Mouse (Mus musculus) heart, embryonic 14.5 days (tissue): ENCODE results near the gene Rap2b. TPM values are rescaled to one million over a fixed set of nuclear protein-coding genes. Genes with fewer than 3 reads are reported as not detected.

ENCODE experiments used
- ATAC-seq: fragments of 200-750 bp; cut with Nextera tagmentation; 2 replicates; pipeline ENCODE4 v1.8.0; 2017; ENCODE audit warnings: low read depth, moderate TSS enrichment; ENCODE audit not compliant: insufficient number of reproducible peaks, insufficient read depth, low FRiP score
- H3K27ac ChIP-seq, 2 experiments: fragments of 200-500 bp in 1 of 2; fragments of 300-500 bp in 1 of 2; sonication (generic) in 1 of 2; replicated peaks in 1 of 2; 2 replicates each; pipeline ENCODE4 v1.5.1; 2012 to 2014; ENCODE audit warnings: low read depth in 2 of 2, low read length in 2 of 2, control low read depth in 1 of 2, mild to moderate bottlenecking in 1 of 2, mixed read lengths in 1 of 2; ENCODE audit not compliant: control insufficient read depth in 1 of 2, insufficient read depth in 1 of 2
- H3K27me3 ChIP-seq: fragments of 300-500 bp; sonication (generic); 2 replicates; pipeline ENCODE4 v1.6.1; 2014; ENCODE audit warnings: mild to moderate bottlenecking, low read length, control low read depth; ENCODE audit not compliant: control insufficient read depth, insufficient read depth
- H3K36me3 ChIP-seq: fragments of 300-500 bp; sonication (generic); 2 replicates; pipeline ENCODE4 v1.6.1; 2014; ENCODE audit warnings: mild to moderate bottlenecking, control low read depth, low read length, mixed read lengths; ENCODE audit not compliant: control insufficient read depth, insufficient read depth
- H3K4me1 ChIP-seq, 2 experiments: fragments of 200-500 bp in 1 of 2; fragments of 300-500 bp in 1 of 2; sonication (generic) in 1 of 2; 2 replicates each; pipeline ENCODE4 v1.6.1; 2012 to 2014; ENCODE audit warnings: low read length in 2 of 2, control low read depth in 1 of 2, mixed read lengths in 1 of 2; ENCODE audit not compliant: control insufficient read depth in 2 of 2, insufficient read depth in 2 of 2
- H3K4me2 ChIP-seq: fragments of 300-500 bp; sonication (generic); 2 replicates; pipeline ENCODE4 v1.6.1; 2014; ENCODE audit warnings: mild to moderate bottlenecking, low read length
- H3K4me3 ChIP-seq, 2 experiments: fragments of 200-500 bp in 1 of 2; fragments of 300-500 bp in 1 of 2; sonication (generic) in 1 of 2; 2 replicates each; pipeline ENCODE4 v1.5.1; 2012 to 2014; ENCODE audit warnings: low read length in 2 of 2, mild to moderate bottlenecking in 2 of 2, control low read depth in 1 of 2, low read depth in 1 of 2, moderate library complexity in 1 of 2; ENCODE audit not compliant: control insufficient read depth in 1 of 2, insufficient read depth in 1 of 2
- H3K9ac ChIP-seq: fragments of 300-500 bp; sonication (generic); 2 replicates; pipeline ENCODE4 v1.6.1; 2014; ENCODE audit warnings: mild to moderate bottlenecking, low read length
- H3K9me3 ChIP-seq: fragments of 300-500 bp; sonication (generic); 2 replicates; pipeline ENCODE4 v1.6.1; 2016; ENCODE audit warnings: low read length, control low read depth; ENCODE audit not compliant: control insufficient read depth
- WGBS: fragments of 180-500 bp; shearing (Covaris S2); extraction: QIAGEN DNeasy Blood & Tissue Kit; methylation state at CpG from one replicate; pipeline ENCODE4 v1.1.7; 2014; 5-methylcytosine and 5-hydroxymethylcytosine counted together
- polyA plus RNA-seq: library from polyadenylated mRNA; unstranded; fragments of >200 nt; fragmentation: Nextera tagmentation; extraction: Ambion mirVana; gene quantifications from 2 replicates; pipeline ENCODE4 v1.2.1, GENCODE M21; 2014

Gene Rap2b
- polyA plus RNA-seq, 1 experiment from 2014 or later: 7.8 TPM

- Histone ChIP-seq H3K9ac (no peak overlapping the region), H3K27me3 (no peaks in the 10 kb centered on the region), H3K27ac (no peak overlapping the region), H3K4me1 (no peaks in the 10 kb centered on the region), H3K9me3 (no peaks in the 10 kb centered on the region), H3K36me3 (no peaks in the 10 kb centered on the region), H3K4me2 (no peak overlapping the region), H3K4me3 (no peak overlapping the region)
- 88% methylated on average over 8 of the region's 8 CpGs for WGBS
- no peak for ATAC-seq
Observed at GRCm38 (mm10) chr3:61376001-61376400, 14.6 kb downstream of the Rap2b start.

- WGBS: 72% methylated on average over 4 of the region's 4 CpGs
- H3K4me2 ChIP-seq: no peak overlapping the region
- H3K4me1 ChIP-seq: peaks cover 0 to 5% of the 10 kb centered on the region in 2 experiments; a peak in 2 of 4 replicates
Observed at GRCm38 (mm10) chr3:61386368-61386767, 24.9 kb downstream of the Rap2b start.

GRCm38 (mm10) chr3:61391564-61391963 is 30.1 kb downstream of the Rap2b start:
- Histone ChIP-seq H3K9me3 (no peaks in the 10 kb centered on the region), H3K4me2 (no peak overlapping the region), H3K4me3 (no peak overlapping the region), H3K9ac (no peak overlapping the region), H3K4me1 (peaks cover 0 to 9% of the 10 kb centered on the region in 2 experiments; a peak in 2 of 4 replicates), H3K36me3 (no peaks in the 10 kb centered on the region), H3K27ac (no peak overlapping the region), H3K27me3 (no peaks in the 10 kb centered on the region)
- WGBS: 45% methylated on average over 4 of the region's 4 CpGs
- no peak for ATAC-seq

More at GRCm38 (mm10) chr3:61386368-61386767, 24.9 kb downstream of the Rap2b start:
- no peak overlapping the region for H3K4me3 ChIP-seq
- H3K36me3 ChIP-seq: no peaks in the 10 kb centered on the region
- H3K27ac ChIP-seq: no peak overlapping the region
- no peaks in the 10 kb centered on the region for H3K27me3 ChIP-seq
- no peak for ATAC-seq
- no peak overlapping the region for H3K9ac ChIP-seq
- no peaks in the 10 kb centered on the region for H3K9me3 ChIP-seq

- Histone ChIP-seq H3K9me3 (no peaks in the 10 kb centered on the region), H3K36me3 (no peaks in the 10 kb centered on the region), H3K4me1 (peaks cover 0 to 9% of the 10 kb centered on the region in 2 experiments; a peak in 2 of 4 replicates), H3K27me3 (no peaks in the 10 kb centered on the region), H3K4me3 (no peak overlapping the region), H3K4me2 (no peak overlapping the region), H3K27ac (no peak overlapping the region), H3K9ac (no peak overlapping the region)
- no peak for ATAC-seq
- WGBS: 77% methylated on average over 1 of the region's 1 CpGs
Observed at GRCm38 (mm10) chr3:61392881-61393280, 31.4 kb downstream of the Rap2b start.

GRCm38 (mm10) chr3:61393520-61393919 is 32.1 kb downstream of the Rap2b start:
- H3K9ac ChIP-seq: no peak overlapping the region
- H3K4me2 ChIP-seq: no peak overlapping the region
- H3K36me3 ChIP-seq: no peaks in the 10 kb centered on the region
- WGBS: 58% methylated on average over 3 of the region's 3 CpGs
- no peak for ATAC-seq
- no peak overlapping the region for H3K27ac ChIP-seq
- no peak overlapping the region for H3K4me3 ChIP-seq
- no peaks in the 10 kb centered on the region for H3K9me3 ChIP-seq
- H3K27me3 ChIP-seq: no peaks in the 10 kb centered on the region
- peaks cover 0 to 9% of the 10 kb centered on the region in 2 experiments; a peak in 2 of 4 replicates for H3K4me1 ChIP-seq

- Histone ChIP-seq H3K9ac (no peak overlapping the region), H3K4me1 (peaks cover 0 to 9% of the 10 kb centered on the region in 2 experiments; a peak in 2 of 4 replicates), H3K4me2 (no peak overlapping the region), H3K9me3 (no peaks in the 10 kb centered on the region), H3K36me3 (no peaks in the 10 kb centered on the region), H3K27ac (no peak overlapping the region), H3K4me3 (no peak overlapping the region), H3K27me3 (no peaks in the 10 kb centered on the region)
- 72% methylated on average over 3 of the region's 3 CpGs for WGBS
- ATAC-seq: no peak
Observed at GRCm38 (mm10) chr3:61395382-61395781, 33.9 kb downstream of the Rap2b start.

- Histone ChIP-seq H3K36me3 (no peaks in the 10 kb centered on the region), H3K4me2 (no peak overlapping the region), H3K9me3 (no peaks in the 10 kb centered on the region), H3K4me1 (peaks cover 0 to 6% of the 10 kb centered on the region in 2 experiments; a peak in 2 of 4 replicates), H3K9ac (no peak overlapping the region), H3K27ac (no peak overlapping the region), H3K27me3 (no peaks in the 10 kb centered on the region), H3K4me3 (no peak overlapping the region)
- no peak for ATAC-seq
- 84% methylated on average over 2 of the region's 2 CpGs for WGBS
Observed at GRCm38 (mm10) chr3:61396728-61397127, 35.3 kb downstream of the Rap2b start.

GRCm38 (mm10) chr3:61400823-61401387 is 39.5 kb downstream of the Rap2b start:
- no peak for ATAC-seq
- 33% methylated on average over 1 of the region's 1 CpGs for whole genome bisulfite sequencing
- H3K27me3 ChIP-seq: no peaks in the 10 kb centered on the region

More at GRCm38 (mm10) chr3:61400823-61401387, 39.5 kb downstream of the Rap2b start:
- H3K9me3 ChIP-seq: no peaks in the 10 kb centered on the region
- no peaks in the 10 kb centered on the region for H3K36me3 ChIP-seq
- H3K9ac ChIP-seq: no peak overlapping the region
- H3K27ac ChIP-seq: 0 out of 4 replicates have a peak overlapping the region, but pooled peaks of 1 of the 2 experiments have one; percentile 3
- H3K4me1 ChIP-seq: peaks cover 0 to 5% of the 10 kb centered on the region in 2 experiments; a peak in 2 of 4 replicates
- no peak overlapping the region for H3K4me2 ChIP-seq
- no peak overlapping the region for H3K4me3 ChIP-seq
